Mouse (Mus musculus): ENCODE data around the gene Tulp3. TPM values are rescaled to one million over a fixed set of nuclear protein-coding genes. Genes with fewer than 3 reads are reported as not detected.

Gene Tulp3
- polyA plus RNA-seq, 1 experiment from 2014 or later = 23.1 TPM

DNA sequence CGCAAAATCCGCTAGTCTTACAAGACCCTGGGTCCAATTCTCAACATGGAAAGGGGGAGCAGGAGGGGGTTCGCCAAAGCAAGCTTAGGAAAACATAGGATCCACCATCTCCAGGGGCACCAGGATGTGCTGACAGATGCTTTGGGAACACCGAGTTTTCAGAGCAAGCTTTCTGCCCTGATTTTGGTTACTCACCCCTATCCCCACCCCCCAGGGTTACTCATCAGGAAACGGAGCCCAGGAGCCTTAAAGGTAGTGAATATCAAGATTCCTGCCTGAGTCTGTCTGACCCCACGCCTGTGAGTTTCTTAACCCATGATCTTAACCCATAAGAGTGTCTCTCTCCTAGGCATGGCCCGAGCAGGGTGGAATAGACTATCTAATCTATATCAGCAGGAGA is 57.4 kb downstream of the Tulp3 start:
- H3K4me2 ChIP-seq = peak overlapping the region; percentile 98; the same call in 1 of the 2 replicates
- 28% methylated on average over 7 of the region's 7 CpGs for WGBS
- ATAC-seq (ENCODE audit: insufficient read depth) = no peak

DNA sequence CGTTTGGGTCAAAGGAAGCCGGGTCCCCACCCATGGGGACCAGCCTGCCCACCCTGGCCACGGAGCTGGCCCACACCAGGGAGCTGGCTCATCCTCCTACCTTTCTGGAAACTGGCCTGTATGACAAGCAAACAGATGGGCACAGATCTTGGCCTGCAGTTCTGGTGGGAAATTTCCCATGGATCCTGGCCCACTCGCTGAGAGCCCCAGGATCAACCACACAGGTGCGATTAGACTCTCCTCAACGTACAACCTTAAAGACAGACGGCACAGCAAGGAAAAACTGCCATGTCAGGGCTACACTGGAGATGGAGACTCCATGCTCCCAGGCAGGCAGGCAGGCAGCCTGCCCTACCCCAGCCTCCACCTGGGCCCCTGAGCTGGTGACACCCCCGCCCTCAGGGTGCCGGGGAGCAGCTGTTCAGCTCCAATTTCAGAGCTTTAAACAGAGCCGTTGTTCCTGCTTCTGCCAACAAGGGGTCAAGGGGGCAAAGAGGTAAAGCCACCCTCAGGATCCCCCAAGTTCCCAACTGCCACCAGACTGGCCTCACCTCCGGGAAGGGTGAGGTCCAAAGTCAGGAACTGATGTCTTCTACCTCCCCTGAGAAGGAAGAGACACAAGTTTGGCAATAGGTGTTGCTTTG is 58.8 kb downstream of the Tulp3 start:
- no peak for ATAC-seq (ENCODE audit: insufficient read depth)
- H3K9ac ChIP-seq = no peak overlapping the region

More for the DNA sequence above, 57.4 kb downstream of the Tulp3 start:
- H3K4me3 ChIP-seq (ENCODE audit: low read depth, low read length) = no peak overlapping the region
- TF ChIP-seq CTCF (IDR thresholded peaks at IDR 0.05; ENCODE audit: low read depth) = no peak
- H3K27me3 ChIP-seq (ENCODE audit: insufficient read depth, low read length) = peaks cover 19% of the 10 kb centered on the region
- peaks cover 21% of the 10 kb centered on the region for H3K4me1 ChIP-seq (ENCODE audit: insufficient read depth)
- no peaks in the 10 kb centered on the region for H3K36me3 ChIP-seq (ENCODE audit: insufficient read depth)
- H3K9ac ChIP-seq = no peak overlapping the region
- DNase-seq = no peak
- no peak overlapping the region for H3K27ac ChIP-seq (ENCODE audit: low read depth)
- H3K9me3 ChIP-seq (ENCODE audit: low read depth, low read length) = no peaks in the 10 kb centered on the region

DNA sequence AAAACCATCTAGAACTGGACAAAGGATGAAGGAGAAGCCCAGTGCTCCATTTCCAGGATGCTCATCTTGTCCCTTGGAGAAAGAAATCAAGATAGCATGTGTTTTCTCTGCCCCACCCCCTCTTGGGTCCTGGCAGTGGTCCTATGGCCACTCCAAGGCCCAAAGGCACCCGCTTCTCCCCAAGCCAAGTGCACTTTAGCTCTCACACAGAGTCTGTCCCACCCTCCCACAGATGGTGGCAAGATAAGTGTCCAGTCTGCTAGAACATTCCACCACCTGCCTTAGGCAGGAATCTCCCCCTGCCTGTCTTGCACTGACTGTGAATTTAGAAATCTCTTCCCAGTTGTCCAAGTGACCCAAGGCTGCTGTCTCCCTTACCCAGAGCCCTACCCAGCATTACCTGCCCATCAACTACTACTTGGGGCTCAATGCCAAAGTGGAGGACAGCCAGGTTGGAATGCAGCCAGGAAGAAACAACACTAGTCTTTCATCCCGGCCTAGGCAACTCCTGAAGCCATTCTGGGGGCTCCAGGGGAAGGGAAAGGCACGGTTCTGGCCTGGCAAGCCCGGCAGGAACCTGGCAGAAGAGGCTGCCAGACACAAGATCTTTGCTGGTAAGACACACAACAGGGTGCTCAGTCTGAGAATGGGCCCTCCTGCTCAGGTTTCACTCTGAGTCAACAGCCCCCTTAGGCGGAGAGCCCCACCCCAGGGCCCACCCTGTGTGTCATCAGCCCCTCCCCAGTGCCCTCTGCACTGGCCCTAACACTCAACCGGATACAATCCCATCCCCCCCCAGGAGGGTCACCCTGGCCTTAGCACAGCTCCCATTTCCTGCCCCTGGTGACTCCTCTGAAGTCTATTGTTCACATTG is 59.5 kb downstream of the Tulp3 start:
- Histone ChIP-seq H3K4me2 (peak overlapping the region; percentile 33), H3K27me3 (ENCODE audit: insufficient read depth, low read length) (peaks cover 19% of the 10 kb centered on the region), H3K4me3 (ENCODE audit: low read depth, low read length) (no peak overlapping the region), H3K9ac (no peak overlapping the region), H3K27ac (ENCODE audit: low read depth) (peak overlapping the region; percentile 63; the same call in 1 of the 2 replicates), H3K36me3 (ENCODE audit: insufficient read depth) (no peaks in the 10 kb centered on the region), H3K4me1 (ENCODE audit: insufficient read depth) (peaks cover 21% of the 10 kb centered on the region), H3K9me3 (ENCODE audit: low read depth, low read length) (no peaks in the 10 kb centered on the region)
- no peak for TF ChIP-seq CTCF (IDR thresholded peaks at IDR 0.05; ENCODE audit: low read depth)
- ATAC-seq (ENCODE audit: insufficient read depth) = peak; percentile 22; the same call in 1 of the 2 replicates
- 25% methylated on average over 6 of the region's 6 CpGs for WGBS
- peak; percentile 75 for DNase-seq

More for the DNA sequence above, 58.8 kb downstream of the Tulp3 start:
- H3K4me1 ChIP-seq (ENCODE audit: insufficient read depth) = peaks cover 21% of the 10 kb centered on the region
- H3K27me3 ChIP-seq (ENCODE audit: insufficient read depth, low read length) = peaks cover 19% of the 10 kb centered on the region
- H3K4me2 ChIP-seq = peak overlapping the region; percentile 33; the same call in 1 of the 2 replicates
- H3K9me3 ChIP-seq (ENCODE audit: low read depth, low read length) = no peaks in the 10 kb centered on the region
- WGBS = 24% methylated on average over 11 of the region's 11 CpGs
- H3K36me3 ChIP-seq (ENCODE audit: insufficient read depth) = no peaks in the 10 kb centered on the region
- peak overlapping the region; percentile 63; the same call in 1 of the 2 replicates for H3K27ac ChIP-seq (ENCODE audit: low read depth)
- no peak for DNase-seq
- H3K4me3 ChIP-seq (ENCODE audit: low read depth, low read length) = no peak overlapping the region
- no peak for TF ChIP-seq CTCF (IDR thresholded peaks at IDR 0.05; ENCODE audit: low read depth)

DNA sequence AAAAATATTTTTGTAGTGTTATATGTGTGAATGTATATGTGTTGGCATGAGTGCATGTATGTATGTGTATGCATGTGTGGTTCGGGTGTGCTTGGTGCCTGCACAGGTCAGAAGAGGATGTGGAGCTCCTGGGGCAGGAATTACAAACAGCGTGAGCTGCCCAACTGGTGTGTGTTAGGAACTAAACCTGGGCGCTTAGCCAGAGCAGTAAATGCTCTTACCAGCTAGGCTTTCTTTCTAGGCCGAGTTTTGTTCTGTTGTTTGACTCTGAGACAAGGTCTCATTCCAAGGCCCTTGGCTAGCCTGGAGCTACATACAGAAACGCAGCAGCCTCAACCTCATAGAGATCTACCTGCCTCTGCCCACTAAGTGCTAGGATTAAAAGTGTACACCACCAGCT is 64.4 kb downstream of the Tulp3 start:
- Histone ChIP-seq H3K9ac (no peak overlapping the region), H3K4me1 (ENCODE audit: insufficient read depth) (peaks cover 6% of the 10 kb centered on the region), H3K27me3 (ENCODE audit: insufficient read depth, low read length) (no peaks in the 10 kb centered on the region), H3K4me3 (ENCODE audit: low read depth, low read length) (no peak overlapping the region), H3K27ac (ENCODE audit: low read depth) (no peak overlapping the region), H3K36me3 (ENCODE audit: insufficient read depth) (no peaks in the 10 kb centered on the region), H3K4me2 (no peak overlapping the region), H3K9me3 (ENCODE audit: low read depth, low read length) (no peaks in the 10 kb centered on the region)
- WGBS = 75% methylated on average over 5 of the region's 5 CpGs
- no peak for ATAC-seq (ENCODE audit: insufficient read depth)
- no peak for TF ChIP-seq CTCF (IDR thresholded peaks at IDR 0.05; ENCODE audit: low read depth)
- peak; percentile 20 for DNase-seq

DNA sequence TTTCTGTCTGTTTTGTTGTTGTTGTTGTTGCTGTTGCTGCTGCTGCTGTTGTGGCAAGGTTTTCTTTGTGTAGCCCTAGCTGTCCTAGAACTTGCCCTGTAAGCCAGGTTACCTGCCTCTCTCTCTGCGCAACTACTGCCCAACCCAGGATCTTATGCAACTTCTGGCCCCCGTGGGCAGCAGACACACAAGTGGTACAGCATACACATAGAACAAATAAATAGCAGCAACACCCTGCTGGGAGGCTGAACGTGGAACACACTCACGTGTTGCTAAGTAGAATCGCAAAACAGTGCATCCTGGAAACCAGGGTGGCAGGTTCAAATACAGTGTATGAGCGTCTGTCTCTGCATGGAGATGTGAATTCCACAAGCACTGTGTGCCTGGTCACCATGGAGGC is 67.0 kb downstream of the Tulp3 start:
- Histone ChIP-seq H3K4me1 (ENCODE audit: insufficient read depth) (0 out of 2 replicates have a peak, but pooled peaks cover 11% of the 10 kb centered on the region), H3K27ac (ENCODE audit: low read depth) (no peak overlapping the region), H3K9ac (no peak overlapping the region), H3K27me3 (ENCODE audit: insufficient read depth, low read length) (no peaks in the 10 kb centered on the region), H3K9me3 (ENCODE audit: low read depth, low read length) (no peaks in the 10 kb centered on the region), H3K4me3 (ENCODE audit: low read depth, low read length) (no peak overlapping the region), H3K4me2 (no peak overlapping the region), H3K36me3 (ENCODE audit: insufficient read depth) (no peaks in the 10 kb centered on the region)
- WGBS = 81% methylated on average over 6 of the region's 6 CpGs
- ATAC-seq (ENCODE audit: insufficient read depth) = no peak
- DNase-seq = no peak
- no peak for TF ChIP-seq CTCF (IDR thresholded peaks at IDR 0.05; ENCODE audit: low read depth)

DNA sequence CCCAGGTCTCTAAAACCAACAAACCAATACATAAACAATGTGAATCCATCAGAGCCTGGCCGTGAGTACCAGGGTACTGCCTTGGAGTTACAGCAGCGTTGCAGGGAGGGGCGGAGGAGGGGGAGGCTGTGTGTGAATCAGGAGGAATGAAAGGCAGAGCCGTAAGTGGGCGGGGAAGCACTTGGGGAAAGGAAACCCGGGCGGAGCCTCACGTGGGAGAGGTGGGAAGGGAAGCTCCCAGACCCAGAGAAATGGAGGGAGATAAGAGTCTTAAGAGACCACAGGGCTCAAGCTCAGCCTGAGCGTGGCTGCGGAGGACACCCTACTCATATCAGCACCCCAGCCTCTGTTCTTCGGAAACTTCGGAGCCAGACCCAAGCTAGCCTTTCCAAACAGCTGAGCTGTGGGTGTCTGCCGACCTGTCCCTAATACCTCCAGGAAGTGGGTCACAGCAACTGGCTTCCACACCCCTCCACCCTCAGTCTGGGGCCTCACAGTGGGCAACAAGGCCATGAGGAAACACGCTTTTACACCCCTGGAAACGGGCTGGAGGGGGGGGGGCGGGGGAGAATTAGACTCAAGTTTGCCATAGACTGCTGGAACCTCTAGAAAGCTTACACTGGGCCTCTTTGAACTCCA is 69.7 kb downstream of the Tulp3 start:
- H3K9ac ChIP-seq = peak overlapping the region; percentile 38; the same call in 1 of the 2 replicates
- no peaks in the 10 kb centered on the region for H3K27me3 ChIP-seq (ENCODE audit: insufficient read depth, low read length)
- no peaks in the 10 kb centered on the region for H3K9me3 ChIP-seq (ENCODE audit: low read depth, low read length)
- 7% methylated on average over 16 of the region's 16 CpGs for WGBS
- no peaks in the 10 kb centered on the region for H3K36me3 ChIP-seq (ENCODE audit: insufficient read depth)
- H3K27ac ChIP-seq (ENCODE audit: low read depth) = peak overlapping the region; percentile 12; the same call in 1 of the 2 replicates
- DNase-seq = peak; percentile 78
- H3K4me3 ChIP-seq (ENCODE audit: low read depth, low read length) = peak overlapping the region; percentile 25
- peak; percentile 81 for ATAC-seq (ENCODE audit: insufficient read depth)
- H3K4me2 ChIP-seq = peak overlapping the region; percentile 62
- no peak for TF ChIP-seq CTCF (IDR thresholded peaks at IDR 0.05; ENCODE audit: low read depth)
- 0 out of 2 replicates have a peak, but pooled peaks cover 11% of the 10 kb centered on the region for H3K4me1 ChIP-seq (ENCODE audit: insufficient read depth)
